Mouse (Mus musculus) induced T-regulatory cell, adult 2 months (primary cell): ENCODE data around the gene Atp6v1b1.

ENCODE experiments used
- DNase-seq: peaks from one replicate; pipeline ENCODE4 v3.0.0-alpha.2; 2012; ENCODE audit warnings: low read depth

The Atp6v1b1 gene

DNA sequence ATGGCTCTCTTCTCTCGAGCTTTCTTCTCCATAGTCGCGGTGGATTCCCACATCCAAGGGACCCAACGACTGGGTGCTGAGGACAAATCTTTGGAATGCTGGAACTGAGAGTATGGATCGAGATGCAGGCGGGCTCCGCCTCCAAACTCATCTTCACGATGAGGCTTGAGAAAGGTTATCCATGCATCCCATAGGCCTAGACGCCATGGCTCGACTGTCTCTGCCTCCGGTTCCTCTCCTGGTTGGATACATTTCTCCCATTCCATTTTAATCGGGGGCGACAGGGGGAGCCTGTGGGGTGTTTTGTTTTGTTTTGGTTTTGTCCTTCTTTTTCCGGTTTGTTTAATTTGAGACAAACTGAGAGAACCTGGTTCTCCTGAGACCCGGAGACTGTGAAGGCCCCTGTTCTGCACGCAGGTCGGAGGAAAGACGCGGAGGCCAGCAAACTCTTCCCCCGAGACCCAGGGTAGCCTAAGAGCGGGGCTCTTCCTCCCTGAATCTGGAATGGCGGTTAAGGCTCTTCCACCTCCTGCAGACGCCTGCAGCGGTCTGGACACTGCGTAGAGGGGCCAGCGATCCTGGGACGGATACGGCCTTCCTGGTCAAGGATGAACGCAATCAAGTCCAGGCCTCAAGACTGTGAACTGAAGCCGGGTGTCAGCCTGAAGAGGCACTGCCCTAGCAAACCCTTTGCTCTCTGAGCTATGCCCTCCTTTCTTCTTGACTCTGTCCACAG lies 27.2 kb upstream of the Atp6v1b1 start:
- DNase-seq, result no peak

- peak; percentile 54 for DNase-seq
Observed at GRCm38 (mm10) chr6:83717026-83717425, 25.8 kb upstream of the Atp6v1b1 start.

GRCm38 (mm10) chr6:83722526-83722925 lies 20.3 kb upstream of the Atp6v1b1 start:
- DNase-seq, result peak; percentile 7

GRCm38 (mm10) chr6:83727178-83727577 lies 15.6 kb upstream of the Atp6v1b1 start:
- peak; percentile 66 for DNase-seq

- peak; percentile 74 for DNase-seq
Observed at GRCm38 (mm10) chr6:83728488-83728887, 14.3 kb upstream of the Atp6v1b1 start.

- no peak for DNase-seq
Observed at GRCm38 (mm10) chr6:83729350-83729970, 13.3 kb upstream of the Atp6v1b1 start.

DNA sequence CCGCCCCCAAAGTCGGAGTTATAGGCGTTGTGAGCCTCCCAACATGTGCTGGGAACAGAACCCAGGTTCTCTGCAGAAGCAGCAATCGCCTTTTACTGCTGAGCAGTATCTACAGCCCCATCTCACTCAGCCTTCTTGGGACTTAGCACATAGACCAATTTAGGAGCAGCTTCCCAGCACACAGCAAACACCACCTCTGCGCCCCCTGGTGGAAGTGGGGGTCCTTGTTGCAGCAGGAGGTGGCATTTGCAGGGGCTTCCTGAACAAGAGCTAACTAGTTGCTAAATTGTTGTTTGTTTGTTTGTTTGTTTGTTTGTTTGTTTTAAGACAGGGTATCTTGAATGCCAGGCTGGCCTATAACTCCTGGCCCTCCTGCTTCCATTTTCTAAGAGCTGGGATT lies 11.7 kb upstream of the Atp6v1b1 start:
- peak; percentile 85 for DNase-seq

DNA sequence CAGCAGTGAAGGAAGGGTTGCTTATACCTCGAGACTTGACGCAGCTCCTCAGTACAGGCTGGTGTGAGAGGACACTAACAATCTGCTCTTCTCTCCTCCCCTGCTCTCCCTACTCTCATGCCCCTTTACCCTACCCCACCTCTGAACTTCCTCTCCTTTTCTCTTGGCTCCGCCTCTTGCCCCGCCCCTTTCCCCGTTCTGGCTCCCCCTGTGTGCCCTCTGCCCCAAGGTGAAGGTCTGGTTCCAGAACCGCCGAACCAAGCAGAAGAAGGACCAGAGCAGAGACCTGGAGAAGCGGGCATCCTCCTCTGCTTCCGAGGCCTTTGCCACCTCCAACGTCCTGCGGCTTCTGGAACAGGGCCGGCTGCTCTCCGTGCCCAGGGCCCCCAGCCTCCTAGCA lies 5.5 kb upstream of the Atp6v1b1 start:
- DNase-seq, result no peak

DNA sequence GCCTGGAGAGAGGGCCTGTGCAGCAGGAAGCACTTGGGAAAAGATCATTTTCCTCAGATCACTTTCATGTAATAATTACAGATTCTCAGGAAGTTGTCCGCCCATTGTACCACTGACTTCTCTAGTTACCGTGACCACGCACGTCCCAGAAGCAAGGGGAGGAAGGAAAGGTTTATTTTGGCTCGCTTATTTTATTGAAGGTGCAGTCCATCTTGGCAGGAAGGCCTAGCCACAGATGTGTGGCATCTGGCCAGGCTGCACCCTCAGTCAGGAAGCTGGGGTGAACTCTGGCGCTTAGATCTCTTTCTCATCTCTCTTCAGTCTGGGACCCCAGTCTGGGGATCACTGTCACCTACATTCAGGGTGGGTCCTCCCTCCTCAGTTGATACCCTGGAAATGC lies 4.2 kb upstream of the Atp6v1b1 start:
- DNase-seq, result no peak

GRCm38 (mm10) chr6:83743212-83743611 lies 422 bp downstream of the Atp6v1b1 start:
- no peak for DNase-seq

GRCm38 (mm10) chr6:83744126-83744525 lies 1.3 kb downstream of the Atp6v1b1 start:
- no peak for DNase-seq

GRCm38 (mm10) chr6:83744557-83744956 lies 1.8 kb downstream of the Atp6v1b1 start:
- no peak for DNase-seq

- no peak for DNase-seq
Observed at GRCm38 (mm10) chr6:83745466-83745865, 2.7 kb downstream of the Atp6v1b1 start.

- DNase-seq, result no peak
Observed at GRCm38 (mm10) chr6:83749286-83749685, 6.5 kb downstream of the Atp6v1b1 start.

DNA sequence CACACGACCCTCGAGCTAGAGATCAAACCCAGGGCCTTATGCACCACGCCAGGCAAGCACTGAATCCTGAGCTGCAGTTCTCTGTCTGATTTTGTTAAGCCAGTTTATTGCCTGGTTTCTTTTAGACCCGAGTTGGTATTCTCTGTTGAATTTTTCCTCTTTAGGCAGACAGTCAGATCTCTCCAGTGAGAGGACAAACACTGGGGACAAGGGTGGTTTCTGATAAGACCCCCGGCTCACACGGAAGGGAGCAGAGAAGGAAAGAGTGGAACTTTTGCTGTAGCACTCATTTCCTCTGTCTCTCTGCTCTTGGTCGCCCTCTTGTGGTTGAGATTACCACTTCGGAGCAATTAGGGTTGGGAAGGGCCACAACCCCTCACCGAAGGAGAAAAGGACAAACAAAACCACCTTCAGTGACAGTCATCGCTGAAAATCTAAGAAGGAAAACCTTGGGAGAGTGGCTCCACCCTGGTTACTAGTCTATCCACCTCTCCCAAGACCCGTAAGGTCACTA lies 7.4 kb downstream of the Atp6v1b1 start:
- peak; percentile 78 for DNase-seq

DNA sequence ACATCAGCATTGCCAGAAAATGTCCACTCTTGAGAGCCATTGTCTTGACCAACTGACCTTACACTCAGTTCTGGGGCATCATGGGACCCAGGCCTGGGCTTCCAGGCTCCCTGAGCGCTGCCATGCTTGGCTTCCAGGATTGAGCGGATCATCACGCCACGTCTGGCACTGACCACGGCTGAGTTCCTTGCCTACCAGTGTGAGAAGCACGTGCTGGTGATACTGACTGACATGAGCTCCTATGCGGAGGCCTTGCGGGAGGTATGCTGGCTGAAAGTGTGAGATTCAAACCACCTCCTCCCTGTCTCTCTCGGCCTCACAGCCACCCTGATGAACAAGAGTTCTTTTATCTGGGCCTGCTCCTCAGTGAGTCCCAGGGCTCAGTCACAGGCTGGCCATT lies 13.3 kb downstream of the Atp6v1b1 start:
- DNase-seq, result no peak

- no peak for DNase-seq
Observed at GRCm38 (mm10) chr6:83762344-83762743, 19.6 kb downstream of the Atp6v1b1 start, which contains the start of gene Ankrd53. Ankrd53 (plus strand) TSS chr6:83762644.

GRCm38 (mm10) chr6:83762880-83763431 lies 20.2 kb downstream of the Atp6v1b1 start:
- DNase-seq, result peak; percentile 47

DNA sequence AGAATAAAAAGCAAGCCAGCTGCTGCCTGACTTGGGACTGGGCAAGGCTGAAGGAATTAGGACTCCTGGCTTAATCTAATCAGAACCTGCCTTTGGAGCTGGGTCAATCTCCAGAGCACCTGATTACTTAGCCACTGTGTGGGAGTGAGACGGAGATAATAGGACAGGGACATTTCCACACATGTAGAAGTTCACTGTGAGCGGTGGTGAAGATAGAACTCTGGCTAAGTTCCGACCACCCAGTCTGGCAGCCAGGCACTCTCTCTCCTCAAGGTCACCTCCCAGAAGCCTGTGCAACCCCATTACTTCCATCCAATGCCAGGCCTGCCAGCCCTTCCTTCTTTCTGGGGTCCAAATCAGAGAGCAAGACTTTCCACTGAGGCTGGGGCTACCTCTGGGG lies 24.2 kb downstream of the Atp6v1b1 start:
- no peak for DNase-seq

DNA sequence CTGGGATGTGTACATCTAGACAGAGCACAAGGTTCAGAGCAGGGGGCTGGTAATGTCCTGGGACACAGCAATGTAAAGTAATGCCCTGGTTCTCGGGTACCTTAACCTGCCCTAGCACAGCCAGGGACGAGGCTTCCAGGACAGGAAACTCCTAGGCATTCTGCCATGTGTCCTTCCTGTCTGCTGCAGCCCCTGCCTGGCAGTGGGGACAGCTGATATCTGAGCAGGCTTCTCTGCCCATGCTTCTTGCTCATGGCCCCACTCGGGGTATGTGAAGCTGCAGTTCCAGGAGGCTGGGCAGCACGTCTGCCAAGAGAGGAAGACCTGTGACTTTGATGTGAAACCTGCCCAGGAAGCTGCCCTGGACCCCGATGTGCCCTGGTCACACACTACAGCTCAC lies 25.7 kb downstream of the Atp6v1b1 start:
- DNase-seq, result no peak

GRCm38 (mm10) chr6:83774126-83774525 lies 31.3 kb downstream of the Atp6v1b1 start:
- DNase-seq, result no peak

- peak; percentile 62 for DNase-seq
Observed at GRCm38 (mm10) chr6:83774781-83775563, 32.2 kb downstream of the Atp6v1b1 start.
